Mouse (Mus musculus): Measurements from ENCODE around the gene Naa10.

Naa10 gene

DNA sequence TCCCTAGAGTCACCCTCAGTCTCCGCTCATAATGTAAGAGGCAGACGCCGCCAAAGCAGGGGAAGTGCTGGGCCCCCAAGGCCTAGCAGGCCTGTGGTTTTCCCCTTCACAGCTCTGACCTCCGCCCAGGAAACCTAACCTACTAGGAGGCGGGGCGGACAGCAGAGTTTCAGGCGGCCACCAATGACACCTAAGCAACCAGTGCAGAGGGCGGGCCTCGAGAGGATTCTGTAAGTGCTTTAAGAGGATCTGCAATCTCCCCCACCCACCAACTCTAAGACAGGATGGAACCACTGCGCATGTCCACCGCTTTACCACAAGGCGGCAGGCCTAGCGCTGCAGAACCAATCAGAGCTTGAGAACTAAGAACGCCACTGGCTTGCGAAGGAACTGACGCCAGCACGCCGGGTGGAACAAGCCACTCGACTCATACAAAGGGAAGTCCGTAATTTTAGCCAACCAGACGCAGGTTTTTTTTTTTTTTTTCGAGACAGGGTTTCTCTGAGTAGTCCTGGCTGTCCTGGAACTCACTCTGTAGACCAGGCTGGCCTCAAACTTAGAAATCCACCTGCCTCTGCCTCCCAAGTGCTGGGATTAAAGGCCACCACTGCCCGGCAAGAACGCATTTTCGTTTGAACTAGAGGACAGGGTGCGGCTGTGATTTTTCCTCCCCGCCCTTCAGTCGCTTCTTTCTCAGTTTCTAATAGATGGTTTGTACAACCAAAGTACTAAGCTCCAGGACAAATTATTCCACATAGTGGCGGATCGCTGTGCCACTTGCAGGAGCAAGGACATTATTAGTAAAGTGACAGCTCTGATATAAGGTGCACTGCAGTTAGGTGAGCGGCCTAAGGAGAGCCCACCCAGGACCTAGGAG lies 6.7 kb downstream of the Naa10 start:
- DNase-seq (ENCODE audit: low spot score in 2 of 2): peak; percentile 89 to 97

- peak in 1 of 2 experiments; percentile 12 for DNase-seq (ENCODE audit: low spot score in 2 of 2)
Observed at GRCm38 (mm10) chrX:73911588-73911987, 10.2 kb downstream of the Naa10 start.

- DNase-seq (ENCODE audit: low spot score in 2 of 2): no peak
Observed at GRCm38 (mm10) chrX:73911156-73911555, 10.6 kb downstream of the Naa10 start.

- no peak for DNase-seq (ENCODE audit: low spot score in 2 of 2)
Observed at GRCm38 (mm10) chrX:73910451-73910850, 11.3 kb downstream of the Naa10 start.

DNA sequence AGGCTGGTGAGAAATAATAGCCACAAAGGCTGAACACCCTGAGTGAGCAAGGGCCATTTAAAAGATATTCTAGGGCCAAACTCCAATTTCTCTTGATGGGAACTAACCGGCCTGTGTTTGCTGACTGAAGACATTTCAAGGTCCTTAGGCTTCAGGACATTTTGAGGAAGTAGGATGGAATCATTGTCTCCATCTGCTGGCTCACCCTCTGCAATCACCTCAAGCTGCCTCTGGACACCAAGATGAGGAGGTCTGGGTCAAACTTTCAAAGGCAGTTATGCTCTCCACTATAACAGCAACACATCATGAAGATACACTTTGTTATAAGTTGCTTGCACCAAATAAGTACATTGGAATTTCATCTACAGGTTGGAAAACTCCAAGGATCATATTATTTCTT lies 11.7 kb downstream of the Naa10 start:
- no peak for DNase-seq (ENCODE audit: low spot score in 2 of 2)

DNA sequence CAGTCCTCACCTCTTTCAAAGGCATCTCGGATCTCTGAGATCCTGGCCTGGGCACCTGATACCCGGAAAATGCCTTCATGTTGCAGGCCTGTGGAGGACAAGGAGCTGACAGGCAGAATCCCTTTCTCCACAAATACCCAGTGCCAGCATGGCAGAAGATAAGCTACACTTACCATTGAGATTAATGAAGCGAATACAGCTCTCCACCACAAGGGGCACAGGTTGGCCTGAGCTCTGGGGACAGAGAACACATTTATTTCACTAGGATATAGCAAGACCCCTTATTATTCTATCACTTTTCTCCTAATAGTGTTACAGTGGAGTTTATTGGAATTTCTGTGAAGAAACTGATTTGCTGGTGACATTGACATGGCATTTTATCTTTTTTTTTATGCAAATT lies 23.8 kb downstream of the Naa10 start:
- DNase-seq (ENCODE audit: low spot score in 2 of 2): no peak

DNA sequence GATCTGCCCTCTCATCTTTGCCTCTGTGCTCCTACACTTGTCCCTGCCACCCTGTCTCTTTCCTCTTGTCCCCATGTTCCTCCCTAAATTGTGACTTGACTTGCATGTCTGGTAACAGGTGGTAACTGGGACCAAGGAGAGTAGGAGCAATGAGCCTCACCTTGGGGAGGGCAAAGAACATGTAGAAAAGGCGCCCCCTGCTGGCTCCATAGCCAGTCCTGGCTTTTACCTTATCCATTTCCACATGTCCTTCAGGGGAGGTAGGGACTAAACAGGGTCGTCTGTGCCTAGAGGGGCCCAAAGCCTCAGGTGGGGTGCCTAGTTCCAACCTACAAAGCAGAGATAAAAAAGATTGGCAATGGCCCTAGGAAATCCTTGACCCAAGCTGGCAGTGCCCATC lies 26.0 kb downstream of the Naa10 start, which contains the start of gene L1cam:
Gene L1cam, minus strand, starts transcription at position 387 of the 400 bp plus-strand sequence.
- no peak for DNase-seq (ENCODE audit: low spot score in 2 of 2)

DNA sequence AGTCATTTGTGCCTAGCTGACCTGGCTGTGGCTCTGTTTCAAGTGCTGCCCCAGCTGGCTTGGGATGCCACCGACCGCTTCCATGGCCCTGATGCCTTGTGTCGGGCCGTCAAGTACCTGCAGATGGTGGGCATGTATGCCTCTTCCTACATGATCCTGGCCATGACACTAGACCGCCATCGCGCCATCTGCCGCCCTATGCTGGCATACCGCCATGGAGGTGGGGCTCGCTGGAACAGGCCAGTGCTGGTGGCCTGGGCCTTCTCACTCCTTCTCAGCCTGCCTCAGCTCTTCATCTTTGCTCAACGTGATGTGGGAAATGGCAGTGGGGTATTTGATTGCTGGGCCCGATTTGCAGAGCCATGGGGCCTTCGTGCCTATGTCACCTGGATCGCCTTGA lies 28.9 kb downstream of the Naa10 start:
- no peak for DNase-seq (ENCODE audit: low spot score in 2 of 2)

- no peak for DNase-seq (ENCODE audit: low spot score in 2 of 2)
Observed at GRCm38 (mm10) chrX:73891551-73892152, 30.1 kb downstream of the Naa10 start, which contains the start of gene Avpr2. Gene Avpr2 (plus strand): TSS chrX:73892102.

- no peak for DNase-seq (ENCODE audit: low spot score in 2 of 2)
Observed at GRCm38 (mm10) chrX:73881463-73881862, 40.3 kb downstream of the Naa10 start.

GRCm38 (mm10) chrX:73881036-73881427 lies 40.7 kb downstream of the Naa10 start:
- DNase-seq (ENCODE audit: low spot score in 2 of 2): no peak

- no peak for DNase-seq (ENCODE audit: low spot score in 2 of 2)
Observed at GRCm38 (mm10) chrX:73880194-73881035, 41.3 kb downstream of the Naa10 start.

GRCm38 (mm10) chrX:73877014-73877413 lies 44.7 kb downstream of the Naa10 start:
- DNase-seq (ENCODE audit: low spot score in 2 of 2): no peak

- DNase-seq (ENCODE audit: low spot score in 2 of 2): no peak
Observed at GRCm38 (mm10) chrX:73875881-73876280, 45.9 kb downstream of the Naa10 start.

GRCm38 (mm10) chrX:73871956-73872355 lies 49.8 kb downstream of the Naa10 start:
- DNase-seq (ENCODE audit: low spot score in 2 of 2): no peak

GRCm38 (mm10) chrX:73871474-73871873 lies 50.3 kb downstream of the Naa10 start:
- DNase-seq (ENCODE audit: low spot score in 2 of 2): no peak

DNA sequence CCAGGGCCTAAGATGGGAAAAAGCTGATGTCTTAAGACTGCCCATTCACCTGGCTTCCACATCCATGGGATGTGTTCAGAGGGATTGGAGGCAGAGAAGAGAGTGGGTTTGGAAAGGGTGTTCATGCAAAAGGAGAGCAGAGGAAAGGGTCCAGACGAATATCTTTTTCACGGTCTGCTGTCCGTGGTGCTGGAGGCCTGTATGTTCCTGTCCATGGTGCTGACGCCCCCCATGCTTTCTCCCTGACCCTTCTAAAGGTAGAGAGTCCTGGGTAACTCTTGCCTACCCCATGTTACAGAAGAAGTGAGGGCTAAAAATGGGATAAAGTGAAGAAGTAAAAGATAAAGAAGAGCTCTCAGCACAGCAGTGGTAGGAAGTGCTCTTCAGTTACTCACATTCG lies 52.4 kb downstream of the Naa10 start:
- no peak for DNase-seq (ENCODE audit: low spot score in 2 of 2)

DNA sequence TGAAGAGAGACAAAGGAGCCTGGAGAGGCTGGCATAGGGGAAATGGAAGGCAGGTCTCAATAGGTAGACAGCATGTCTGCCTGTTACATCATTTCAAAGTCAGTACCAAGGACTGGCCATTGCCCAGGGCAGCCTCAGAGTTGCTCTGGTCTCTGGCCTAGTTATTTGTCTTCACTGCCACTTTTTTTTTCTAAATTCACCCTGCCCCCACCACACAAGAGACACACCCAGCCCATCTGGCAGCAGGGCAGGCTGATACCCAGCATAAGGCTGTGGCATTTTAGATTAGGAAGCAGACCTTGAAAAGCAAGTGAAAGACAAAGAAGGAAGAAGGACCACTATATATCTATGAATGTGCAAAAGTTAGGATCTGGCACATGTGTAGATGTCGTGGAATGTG lies 53.9 kb downstream of the Naa10 start:
- no peak for DNase-seq (ENCODE audit: low spot score in 2 of 2)

- no peak for DNase-seq (ENCODE audit: low spot score in 2 of 2)
Observed at GRCm38 (mm10) chrX:73867256-73867655, 54.5 kb downstream of the Naa10 start.

Data from heart, adult 9 months (tissue).